Mouse (Mus musculus): ENCODE results near the gene Gm10306. TPM values are rescaled to one million over a fixed set of nuclear protein-coding genes. Genes with fewer than 3 reads are reported as not detected.

The Gm10306 gene
- not detected for total RNA-seq (2021)

DNA sequence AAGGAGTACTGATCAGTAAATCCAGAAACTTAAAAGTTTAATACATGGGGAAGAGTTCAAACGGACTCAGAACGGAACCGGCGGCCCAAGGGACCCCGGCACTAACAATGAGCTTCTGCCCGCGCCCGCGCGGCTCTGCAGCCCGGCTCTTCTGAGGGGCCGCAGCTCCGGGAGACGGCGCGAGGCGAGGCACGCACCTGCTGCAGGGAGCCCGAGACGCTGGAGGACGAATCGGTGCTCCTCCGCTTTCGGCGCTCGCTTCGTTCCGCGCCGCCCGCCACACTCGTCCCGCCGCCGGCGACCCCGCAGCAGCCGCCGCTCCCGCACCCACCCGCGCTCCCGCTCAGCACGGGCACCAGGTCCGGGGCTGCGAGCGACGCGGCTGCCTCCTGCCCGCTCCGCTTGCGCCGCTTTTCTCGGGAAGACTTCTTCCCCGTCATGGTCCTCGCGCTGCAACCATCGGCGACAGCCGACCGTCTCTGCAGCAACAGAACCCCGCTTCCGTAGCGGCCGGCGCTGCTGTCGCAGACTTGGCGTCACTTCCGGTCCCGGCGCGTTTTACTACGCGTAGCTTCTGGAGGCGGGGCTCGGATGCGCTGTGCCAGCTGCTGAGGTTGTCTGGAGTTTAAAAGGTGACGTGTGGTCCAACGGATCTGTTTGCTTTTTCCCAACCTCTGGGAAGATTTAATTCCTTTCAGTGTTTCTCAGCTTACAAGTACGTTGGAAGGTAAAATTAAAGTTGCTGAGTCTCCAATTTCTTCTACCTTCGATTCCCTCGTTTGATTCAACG, at the start of gene Gm10306, which contains the start of gene Caap1:
TSS of gene Gm10306 (plus strand) at position 282 of the 790 bp plus-strand sequence.
TSS of gene Caap1 (minus strand) at position 532 of the 790 bp plus-strand sequence.
- DNase-seq (ENCODE audit: low spot score in 2 of 2), result peak; percentile 93 to 95
- intact Hi-C loops (cut with DNase I), result loop anchor here (5.0 kb wide), 1 partner anchor 46 kb away; the partner anchor contains the start of gene Plaa

DNA sequence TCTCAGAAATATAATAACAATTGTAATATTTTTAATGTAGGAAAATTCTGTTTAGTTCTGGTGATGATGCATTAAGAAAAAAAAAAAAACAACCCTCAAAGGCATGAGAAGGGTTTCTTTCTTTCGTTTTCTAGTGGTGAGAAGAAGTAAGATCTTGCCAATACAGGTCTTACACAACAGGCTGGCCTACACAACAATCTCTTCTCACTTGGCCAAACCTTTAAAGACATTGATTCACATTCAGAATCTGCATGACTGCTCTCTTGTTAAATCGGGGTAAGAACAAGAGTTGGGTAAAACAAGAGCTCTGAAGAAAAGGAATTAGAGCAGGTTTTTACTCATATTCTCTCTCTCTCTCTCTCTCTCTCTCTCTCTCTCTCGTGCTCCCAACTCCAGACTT, 41.0 kb upstream of the Gm10306 start:
- intact Hi-C loops (cut with DNase I), result loop anchor here (5.0 kb wide), 1 partner anchor 498 kb away; no protein-coding TSS in a partner anchor

DNA sequence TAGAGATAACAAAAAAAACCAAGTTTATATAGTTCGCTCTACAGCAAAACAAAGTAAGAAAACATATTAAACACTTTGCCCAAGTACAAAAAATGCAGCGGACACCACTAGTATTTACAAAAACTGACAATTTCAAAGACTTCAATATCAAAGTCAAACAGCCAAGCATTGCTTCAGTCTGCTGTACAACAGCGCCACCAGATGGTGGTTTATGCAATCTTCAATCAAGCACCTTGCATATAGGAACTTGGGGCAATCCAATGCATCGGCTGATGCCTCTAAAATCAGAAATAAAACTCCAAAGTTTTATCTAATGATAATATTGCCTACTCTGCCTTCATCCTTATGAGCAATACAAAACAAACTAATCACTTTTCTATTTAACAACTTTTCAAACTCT, 38.7 kb upstream of the Gm10306 start:
- intact Hi-C loops (cut with DNase I), result loop anchor here (5.0 kb wide), 1 partner anchor 500 kb away; no protein-coding TSS in a partner anchor
- DNase-seq (ENCODE audit: low spot score in 2 of 2), result peak; percentile 51 to 57

More for the DNA sequence above, 41.0 kb upstream of the Gm10306 start:
- DNase-seq (ENCODE audit: low spot score in 2 of 2), result no peak

DNA sequence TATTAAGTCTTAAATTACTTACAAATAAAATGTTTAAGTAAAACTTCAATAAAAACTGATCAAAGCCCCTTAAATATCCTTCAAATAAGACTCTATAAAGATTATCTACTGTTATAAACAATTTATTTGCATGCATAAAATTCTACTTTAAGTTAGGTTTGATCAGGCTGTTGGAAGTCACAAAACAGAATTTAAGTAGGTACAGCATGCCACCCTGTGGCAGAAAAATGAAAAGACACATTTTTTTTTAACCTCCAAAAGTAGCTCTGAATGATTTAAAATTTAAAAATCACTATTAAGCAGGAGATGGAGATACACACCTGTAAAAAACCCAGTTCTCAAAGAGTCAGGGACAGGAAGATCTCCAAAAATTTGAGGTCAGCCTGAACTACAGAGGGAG, 33.0 kb upstream of the Gm10306 start:
- intact Hi-C loops (cut with DNase I), result no loop called here
- DNase-seq (ENCODE audit: low spot score in 2 of 2), result peak in 1 of 2 experiments; percentile 15

DNA sequence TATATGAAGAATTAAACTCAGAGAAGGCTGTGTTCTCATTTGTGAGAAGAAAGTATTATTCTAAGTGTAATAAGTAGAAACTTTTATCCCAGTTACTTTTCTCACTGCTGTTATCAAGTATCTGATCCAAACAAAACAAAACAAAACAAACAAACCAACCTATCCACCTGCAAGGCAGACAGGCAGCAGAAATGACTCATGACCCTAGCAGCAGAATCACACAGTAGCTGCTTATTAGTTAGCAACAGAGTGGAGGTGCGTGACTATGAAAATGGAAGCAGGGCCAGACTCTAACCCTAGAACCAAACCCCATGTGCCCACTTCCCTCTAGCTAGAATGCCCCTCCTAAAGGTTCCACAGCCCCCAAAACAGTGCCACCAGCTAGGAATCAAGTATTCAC, 26.9 kb upstream of the Gm10306 start:
- DNase-seq (ENCODE audit: low spot score in 2 of 2), result no peak
- intact Hi-C loops (cut with DNase I), result no loop called here

DNA sequence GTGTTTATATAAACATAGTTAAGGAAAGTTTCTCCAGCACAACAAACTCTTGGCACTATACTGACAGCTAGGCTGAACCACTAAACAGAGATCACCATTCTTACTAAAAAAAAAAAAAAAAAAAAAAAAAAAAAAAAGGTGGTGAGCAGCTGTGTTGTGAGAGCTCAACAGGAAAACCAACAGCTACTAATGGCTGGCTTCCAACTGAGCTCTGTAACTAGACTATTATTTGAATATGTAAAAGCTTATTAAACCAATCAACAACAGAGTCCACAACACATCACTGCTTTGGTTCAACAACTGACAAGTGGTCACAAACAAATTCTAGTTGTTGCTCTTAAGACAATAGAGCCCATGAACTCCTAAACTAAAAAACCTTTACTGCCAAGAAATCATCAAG, 23.1 kb upstream of the Gm10306 start:
- DNase-seq (ENCODE audit: low spot score in 2 of 2), result no peak
- intact Hi-C loops (cut with DNase I), result no loop called here

DNA sequence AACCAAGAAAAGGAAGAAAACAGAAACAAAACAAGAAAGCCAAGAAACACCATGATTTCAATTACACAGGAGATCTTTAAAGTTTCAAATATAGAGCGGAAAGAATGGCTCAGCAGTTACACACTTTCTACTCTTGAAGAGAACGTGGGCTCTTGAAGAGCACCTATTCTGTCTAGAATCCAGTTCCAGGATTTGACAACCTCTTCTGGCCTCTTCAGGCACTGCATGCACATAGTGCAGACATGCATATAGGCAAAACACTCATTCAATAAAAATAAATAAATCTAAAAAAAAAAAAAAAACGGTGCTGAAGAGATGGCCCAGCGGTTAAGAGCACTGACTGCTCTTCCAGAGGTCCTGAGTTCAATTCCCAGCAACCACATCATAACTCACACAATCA, 13.3 kb upstream of the Gm10306 start:
- DNase-seq (ENCODE audit: low spot score in 2 of 2), result no peak
- intact Hi-C loops (cut with DNase I), result no loop called here

DNA sequence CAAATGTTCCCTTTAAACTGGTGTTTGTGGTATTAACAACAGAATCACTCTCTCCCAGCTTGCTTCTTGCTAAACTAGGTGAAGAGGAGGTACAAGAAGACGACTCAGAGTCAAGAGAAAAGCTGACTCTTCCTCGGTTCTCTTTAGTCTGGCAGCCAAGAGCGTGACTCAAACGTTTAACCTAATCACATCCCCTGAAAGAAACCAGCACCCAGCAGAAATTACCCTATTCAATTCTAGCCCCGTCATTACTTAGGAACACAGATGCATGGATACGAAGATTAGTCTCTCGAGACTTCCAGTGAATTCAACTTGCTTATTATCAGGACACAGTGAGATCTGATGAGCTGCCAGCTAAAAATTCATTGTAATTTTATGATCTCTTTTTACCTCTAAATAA, 12.0 kb upstream of the Gm10306 start:
- intact Hi-C loops (cut with DNase I), result no loop called here
- DNase-seq (ENCODE audit: low spot score in 2 of 2), result no peak

DNA sequence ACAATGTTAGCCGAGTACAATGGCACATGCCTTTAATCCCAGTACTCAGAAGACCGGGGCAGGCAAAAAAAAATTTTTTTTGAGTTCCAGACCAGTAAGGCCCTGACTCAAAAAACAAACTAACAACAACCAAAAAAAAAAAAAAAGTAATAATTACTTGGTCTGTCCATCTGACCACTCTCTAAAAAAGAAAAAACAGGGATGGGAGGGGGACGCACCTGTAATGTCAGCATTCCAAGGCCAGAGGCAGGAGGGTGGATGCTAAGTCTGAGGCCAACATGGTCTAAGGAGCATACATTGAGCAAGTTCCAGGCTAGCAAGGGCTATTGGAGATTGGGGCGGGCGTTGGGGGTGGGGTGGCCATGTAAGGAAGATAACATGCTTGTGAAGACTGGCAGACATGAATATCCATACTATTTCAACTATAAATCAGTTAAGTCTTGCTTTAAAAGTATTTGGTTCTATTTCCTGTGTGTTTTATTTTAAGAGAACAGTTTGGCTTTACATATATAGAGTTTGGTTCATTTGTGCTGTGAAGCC, 1.3 kb upstream of the Gm10306 start:
- intact Hi-C loops (cut with DNase I), result loop anchor here (5.0 kb wide), 1 partner anchor 47 kb away; the partner anchor contains the start of gene Plaa
- no peak for DNase-seq (ENCODE audit: low spot score in 2 of 2)

DNA sequence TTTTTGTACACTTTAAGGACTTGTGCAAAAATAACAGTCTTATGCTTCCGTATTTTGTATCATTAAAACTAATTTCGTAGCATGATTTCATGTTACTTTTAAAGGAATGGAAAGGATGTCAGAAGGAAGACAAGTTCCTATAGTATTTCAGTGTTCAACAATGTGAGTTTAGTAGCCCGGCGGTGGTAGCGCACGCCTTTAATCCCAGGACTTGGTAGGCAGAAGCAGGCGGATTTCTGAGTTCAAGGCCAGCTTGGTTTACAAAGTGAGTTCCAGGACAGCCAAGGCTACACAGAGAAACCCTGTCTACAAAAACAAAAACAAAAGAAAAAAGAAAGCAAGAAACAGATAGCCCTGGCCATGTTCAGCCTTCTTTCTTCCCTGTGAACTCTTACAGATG, 799 bp downstream of the Gm10306 start:
- peak in 1 of 2 experiments; percentile 12 for DNase-seq (ENCODE audit: low spot score in 2 of 2)
- intact Hi-C loops (cut with DNase I), result loop anchor here (5.0 kb wide), 1 partner anchor 45 kb away; the partner anchor contains the start of gene Plaa

DNA sequence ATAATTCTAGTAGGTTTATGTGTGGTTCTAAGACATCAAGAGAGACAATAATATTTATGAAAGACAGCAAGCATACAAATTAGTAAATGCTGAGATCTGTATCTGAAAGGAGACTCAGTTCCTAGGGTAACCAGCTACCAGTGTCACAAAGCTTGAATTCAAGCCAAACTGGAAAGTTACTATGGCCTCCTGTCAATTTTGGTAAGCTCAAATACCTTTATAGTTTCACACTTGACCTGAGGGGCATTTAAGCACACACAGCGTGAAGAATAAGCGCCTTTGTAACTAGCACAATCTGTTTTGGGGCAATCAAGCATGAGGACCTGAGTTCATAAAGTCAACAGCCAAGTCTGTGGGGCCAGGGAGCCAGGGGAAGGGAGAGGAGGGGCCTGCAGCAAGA, 2.9 kb downstream of the Gm10306 start:
- DNase-seq (ENCODE audit: low spot score in 2 of 2), result no peak
- intact Hi-C loops (cut with DNase I), result loop anchor here (5.0 kb wide), 1 partner anchor 43 kb away; the partner anchor contains the start of gene Plaa

DNA sequence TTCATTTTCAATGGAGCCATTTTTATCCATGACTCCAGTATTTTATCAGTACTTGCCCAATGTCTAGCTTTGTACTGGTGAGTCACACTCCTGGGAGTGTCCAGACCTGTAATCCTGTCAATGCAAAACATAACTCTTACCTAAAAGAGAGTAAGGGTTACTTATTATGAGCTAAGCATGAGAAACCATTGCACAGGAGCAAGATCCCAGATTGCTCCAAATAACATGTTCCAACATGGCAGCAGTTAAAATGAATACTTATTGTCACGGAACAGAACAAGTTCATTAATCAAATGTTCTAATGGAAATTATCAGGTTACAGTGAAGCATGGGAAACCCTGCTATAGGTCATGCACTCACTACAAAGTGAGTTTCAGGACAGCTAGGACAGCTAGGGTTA, 4.0 kb downstream of the Gm10306 start:
- no peak for DNase-seq (ENCODE audit: low spot score in 2 of 2)
- intact Hi-C loops (cut with DNase I), result no loop called here

DNA sequence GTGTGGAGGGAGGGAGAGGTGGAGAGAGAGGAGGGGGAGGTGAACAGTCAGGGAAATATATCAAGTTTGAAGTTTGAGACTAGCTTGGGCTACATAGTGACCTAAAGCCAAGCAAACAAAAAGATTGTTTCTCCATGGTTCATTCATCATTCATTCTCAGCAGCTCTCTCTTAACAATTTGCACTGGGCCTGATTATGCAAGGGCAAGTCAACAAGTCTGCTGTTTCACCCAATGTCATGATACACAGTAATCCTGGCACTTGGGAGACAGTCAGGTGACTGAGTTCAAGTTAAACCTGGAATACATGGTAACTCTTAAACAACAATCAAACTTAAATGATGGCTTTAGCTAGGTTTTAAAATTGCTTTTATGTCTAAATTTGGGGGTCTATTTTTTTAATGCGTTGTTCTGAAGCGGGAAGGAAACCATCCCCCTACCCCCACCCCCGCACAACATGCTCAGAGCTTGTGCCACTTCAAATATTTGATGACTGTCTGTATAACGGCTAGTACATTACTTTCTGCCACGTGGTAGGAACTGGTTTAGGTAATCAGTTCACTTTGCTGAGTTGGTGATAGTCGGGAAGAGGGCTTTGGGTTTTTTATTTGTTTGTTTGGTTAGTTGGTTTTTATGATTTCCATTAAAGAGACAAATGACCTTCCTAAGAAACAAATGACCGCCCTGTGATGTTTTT, 5.8 kb downstream of the Gm10306 start:
- intact Hi-C loops (cut with DNase I), result no loop called here
- no peak for DNase-seq (ENCODE audit: low spot score in 2 of 2)

DNA sequence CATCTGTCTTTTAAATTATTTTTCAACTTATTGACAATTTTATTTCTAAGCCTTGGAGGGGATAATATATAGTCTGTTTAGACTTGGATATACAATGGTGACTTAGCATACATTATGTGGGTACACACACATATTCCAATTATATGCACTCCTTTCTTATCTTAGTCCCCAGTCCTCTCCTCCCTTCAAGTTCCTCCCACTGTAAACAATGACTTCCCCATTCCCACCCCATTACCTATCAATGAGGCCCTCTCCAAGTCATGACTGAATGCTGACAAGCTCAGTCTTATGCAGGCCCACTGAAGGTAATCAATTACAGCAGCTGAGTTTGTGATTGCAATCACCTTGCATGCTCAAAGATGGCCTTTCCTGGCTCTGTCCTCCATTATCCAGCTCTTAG, 8.0 kb downstream of the Gm10306 start:
- DNase-seq (ENCODE audit: low spot score in 2 of 2), result no peak
- intact Hi-C loops (cut with DNase I), result no loop called here

DNA sequence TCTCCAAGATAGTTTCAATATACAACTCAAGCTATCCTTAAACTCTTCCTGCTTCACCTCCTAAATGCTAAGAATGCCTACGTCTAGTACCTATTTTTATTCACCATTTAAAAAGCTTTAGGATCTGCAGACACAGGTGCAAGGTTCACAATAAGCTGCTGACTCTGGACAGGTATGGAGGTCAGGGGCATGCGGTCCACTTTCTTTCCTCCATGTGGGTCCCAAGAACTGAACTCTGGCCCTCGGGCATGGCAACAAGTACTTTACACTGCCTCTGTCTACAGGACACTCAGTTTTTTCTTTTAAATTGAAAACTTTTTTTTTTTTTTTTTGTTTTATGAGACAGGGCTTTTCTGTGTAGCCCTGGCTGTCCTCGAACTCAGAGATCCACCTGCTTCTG, 16.3 kb downstream of the Gm10306 start:
- no peak for DNase-seq (ENCODE audit: low spot score in 2 of 2)
- intact Hi-C loops (cut with DNase I), result no loop called here

DNA sequence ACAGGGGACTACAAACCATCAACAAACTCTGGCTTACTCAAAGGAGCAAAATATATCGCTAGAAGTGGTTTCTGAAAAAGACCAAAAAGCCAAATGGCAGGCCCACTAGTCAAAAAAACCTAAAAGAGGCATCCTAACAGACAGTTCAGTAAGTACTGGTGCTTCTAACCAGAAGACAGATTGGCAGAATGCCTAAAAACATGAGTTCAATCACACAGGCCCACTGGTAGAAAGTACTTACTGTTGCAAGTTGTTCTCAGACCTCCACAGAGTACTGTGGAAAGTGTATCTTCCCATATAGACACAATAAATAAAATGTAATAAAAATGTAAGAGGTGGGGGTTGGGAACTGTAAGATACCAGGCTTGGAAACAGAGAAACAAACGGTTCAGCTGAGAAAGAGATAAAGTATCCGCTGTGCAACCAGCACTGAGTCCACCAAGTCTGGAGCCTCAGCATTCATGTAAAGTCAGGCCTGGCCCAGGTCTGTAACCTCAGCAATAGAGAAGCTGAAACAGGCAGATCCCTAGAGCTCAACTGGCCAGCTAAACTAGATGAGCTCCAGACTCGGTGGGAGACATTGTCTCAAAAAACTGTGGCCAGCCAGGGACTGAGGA, 35.5 kb downstream of the Gm10306 start:
- no peak for DNase-seq (ENCODE audit: low spot score in 2 of 2)

DNA sequence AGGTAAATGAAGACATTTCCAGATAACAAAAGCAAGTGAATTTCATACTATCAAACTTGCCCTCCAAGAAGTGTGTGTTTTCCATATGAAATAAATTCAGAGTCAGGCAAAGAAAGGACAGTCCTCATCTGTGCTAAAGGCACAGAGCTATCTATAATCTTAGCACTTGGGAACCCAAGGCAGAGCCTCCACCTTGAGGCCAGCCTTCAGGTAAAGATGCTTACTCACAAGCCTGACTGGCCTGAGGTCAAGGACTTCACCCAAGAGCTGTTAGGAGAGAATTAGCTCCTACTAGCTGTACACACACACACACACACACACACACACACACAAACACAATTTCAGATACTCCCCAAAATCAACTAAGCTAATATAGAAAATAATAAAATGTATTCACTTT, 36.4 kb downstream of the Gm10306 start:
- intact Hi-C loops (cut with DNase I), result no loop called here
- no peak for DNase-seq (ENCODE audit: low spot score in 2 of 2)

More for the DNA sequence above, 35.5 kb downstream of the Gm10306 start:
- intact Hi-C loops (cut with DNase I), result no loop called here

DNA sequence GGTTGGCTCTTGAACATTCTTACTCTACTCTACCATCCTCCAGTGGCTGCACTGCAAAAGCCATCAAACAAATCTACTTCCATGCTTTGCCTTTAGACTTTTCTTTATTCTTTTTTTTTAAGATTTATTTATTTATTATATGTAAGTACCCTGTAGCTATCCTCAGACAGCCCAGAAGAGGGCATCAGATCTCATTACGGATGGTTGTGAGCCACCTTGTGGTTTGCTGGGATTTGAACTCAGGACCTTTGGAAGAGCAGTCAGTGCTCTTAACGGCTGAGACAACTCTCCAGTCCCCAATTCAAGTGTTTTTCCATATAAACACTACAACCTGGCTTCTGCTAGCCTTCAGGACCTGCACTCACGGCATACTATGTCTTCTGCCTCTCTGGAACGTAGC, 45.0 kb downstream of the Gm10306 start:
- DNase-seq (ENCODE audit: low spot score in 2 of 2), result peak in 1 of 2 experiments; percentile 11
- intact Hi-C loops (cut with DNase I), result loop anchor here (5.0 kb wide), 1 partner anchor 44 kb away; the partner anchor contains the start of genes Caap1 and Gm10306

DNA sequence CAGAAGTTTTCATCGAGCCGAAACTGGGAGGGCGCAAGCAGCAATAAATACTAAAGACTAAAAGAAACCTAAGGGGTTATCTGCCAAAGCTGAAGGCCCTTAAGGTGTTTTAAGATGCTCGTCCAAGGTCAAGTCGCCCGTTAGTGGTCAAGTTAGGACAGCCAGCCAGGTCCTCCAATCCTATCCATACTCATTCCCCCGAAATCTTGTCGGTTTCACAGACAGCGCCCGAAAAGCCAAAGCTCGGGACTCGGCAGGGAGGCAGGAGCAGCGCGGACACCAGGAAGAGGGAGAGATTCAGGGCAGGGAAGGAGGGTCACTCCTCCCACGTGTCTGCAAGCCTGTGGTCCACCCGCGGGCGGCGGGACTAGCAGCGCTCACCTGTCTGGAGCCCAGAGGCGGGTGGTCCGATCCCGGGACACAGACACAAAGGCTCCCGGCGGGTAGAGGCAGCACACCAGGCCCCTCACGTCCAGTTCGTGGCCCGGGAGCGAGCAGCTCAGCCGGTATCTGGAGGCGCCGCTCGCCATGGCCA, 46.2 kb downstream of the Gm10306 start:
- intact Hi-C loops (cut with DNase I), result loop anchor here (1.0 to 5.0 kb wide), 2 partner anchors 12 to 45 kb away; partner anchors contain the start of genes Caap1, Gm10306 and Ift74

More for the DNA sequence above, 46.2 kb downstream of the Gm10306 start:
- peak in 1 of 2 experiments; percentile 7 for DNase-seq (ENCODE audit: low spot score in 2 of 2)

Data from left cerebral cortex, postnatal 25 days (tissue).